Mouse (Mus musculus) liver, adult 2 months (tissue): ENCODE measurements around the gene Hoxa3.

ENCODE experiments used
- CTCF ChIP-seq: fragments of 200-500 bp; IDR thresholded peaks from 2 replicates; pipeline ENCODE4 v1.5.1; 2011; ENCODE audit warnings: low read depth, low read length, control low read depth
- POLR2A ChIP-seq: fragments of 200-500 bp; IDR thresholded peaks from 2 replicates; pipeline ENCODE4 v1.6.1; 2011; ENCODE audit warnings: low read length, control low read depth; ENCODE audit not compliant: insufficient read depth; ENCODE audit errors: extremely low read depth

DNA sequence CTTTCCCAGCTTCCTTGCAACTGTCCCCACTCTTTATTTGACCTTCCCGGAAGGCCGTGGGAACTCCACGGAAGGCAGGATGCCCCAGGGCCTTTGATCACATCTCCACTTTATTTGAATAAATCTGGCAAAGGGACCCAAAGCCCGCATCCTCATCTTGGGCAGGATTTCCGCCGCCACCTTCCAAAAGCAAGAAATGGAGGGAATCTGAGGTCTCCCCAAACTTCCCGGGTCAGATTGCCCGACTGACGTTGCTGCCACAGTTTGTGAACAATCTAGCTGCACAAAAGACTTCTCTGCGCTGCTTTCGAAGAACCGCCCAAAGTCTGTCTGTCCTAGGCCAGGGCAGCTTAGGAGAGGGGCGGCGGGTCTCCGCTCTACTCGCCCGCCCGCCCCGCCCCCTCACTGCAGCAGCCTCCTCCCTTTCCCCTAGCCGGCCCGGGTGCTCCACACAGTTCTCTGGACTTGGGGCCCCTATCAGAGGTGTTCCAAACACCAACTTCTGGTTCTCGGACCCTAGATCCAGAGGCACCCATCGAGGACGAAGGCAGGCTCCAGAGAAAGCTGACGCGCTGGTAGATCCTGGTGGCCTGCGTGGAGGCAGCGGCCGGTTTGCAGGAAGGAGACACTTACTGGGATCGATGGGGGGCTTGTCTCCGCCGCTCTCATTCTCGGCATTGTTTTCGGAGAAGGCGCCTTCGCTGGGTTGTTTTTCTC, 11.9 kb upstream of the Hoxa3 start:
- no peak for TF ChIP-seq POLR2A
- TF ChIP-seq CTCF, result no peak
